Mouse (Mus musculus) forebrain, embryonic 14.5 days (tissue): Measurements from ENCODE around the gene Babam1. TPM values are rescaled to one million over a fixed set of nuclear protein-coding genes. Genes with fewer than 3 reads are reported as not detected.

Experiments used
- ATAC-seq: fragments of 200-750 bp; cut with Nextera tagmentation; 2 replicates; pipeline ENCODE4 v1.8.0; 2017; ENCODE audit warnings: mild to moderate bottlenecking, moderate library complexity
- DNase-seq: peaks from one replicate; pipeline ENCODE4 v3.0.0-alpha.2; 2015; ENCODE audit warnings: low spot score
- H3K27ac ChIP-seq: fragments of 300-500 bp; sonication (generic); 2 replicates; pipeline ENCODE4 v1.5.1; 2014; ENCODE audit warnings: low read depth, mild to moderate bottlenecking, control low read depth, low read length, moderate library complexity
- H3K27me3 ChIP-seq: fragments of 300-500 bp; sonication (generic); replicated peaks from 2 replicates; pipeline ENCODE4 v1.6.1; 2014; ENCODE audit warnings: low read length, control low read depth, mixed read lengths; ENCODE audit not compliant: control insufficient read depth, insufficient read depth
- H3K36me3 ChIP-seq: fragments of 300-500 bp; sonication (generic); 2 replicates; pipeline ENCODE4 v1.6.1; 2014; ENCODE audit warnings: low read length, control low read depth; ENCODE audit not compliant: control insufficient read depth, insufficient read depth
- H3K4me1 ChIP-seq: fragments of 300-500 bp; sonication (generic); 2 replicates; pipeline ENCODE4 v1.6.1; 2014; ENCODE audit warnings: antibody characterized with exemption, low read length, control low read depth; ENCODE audit not compliant: control insufficient read depth, insufficient read depth
- H3K4me2 ChIP-seq: fragments of 300-500 bp; sonication (generic); 2 replicates; pipeline ENCODE4 v1.6.1; 2014; ENCODE audit warnings: mild to moderate bottlenecking, control low read depth, low read length
- H3K4me3 ChIP-seq: fragments of 300-500 bp; sonication (generic); 2 replicates; pipeline ENCODE4 v1.5.1; 2014; ENCODE audit warnings: low read depth, low read length, control low read depth
- H3K9ac ChIP-seq: fragments of 300-500 bp; sonication (generic); 2 replicates; pipeline ENCODE4 v1.6.1; 2014; ENCODE audit warnings: mild to moderate bottlenecking, low read length, control low read depth, moderate library complexity
- H3K9me3 ChIP-seq: fragments of 300-500 bp; sonication (generic); replicated peaks from 2 replicates; pipeline ENCODE4 v1.6.1; 2016; ENCODE audit warnings: low read length, control low read depth, mixed read lengths; ENCODE audit not compliant: control insufficient read depth
- WGBS: fragments of 180-500 bp; shearing (Covaris S2); extraction: QIAGEN DNeasy Blood & Tissue Kit; methylation state at CpG from one replicate; pipeline ENCODE4 v1.1.7; 2014; 5-methylcytosine and 5-hydroxymethylcytosine counted together
- polyA plus RNA-seq: library from polyadenylated mRNA; unstranded; fragments of >200 nt; fragmentation: Nextera tagmentation; extraction: Ambion mirVana; gene quantifications from 2 replicates; pipeline ENCODE4 v1.2.1, GENCODE M21; 2014

Babam1 gene
- polyA plus RNA-seq, 1 experiment from 2014 or later = 91.7 TPM

GRCm38 (mm10) chr8:71401454-71401853 is 4.8 kb downstream of the Babam1 start:
- Histone ChIP-seq H3K9me3 (no peaks in the 10 kb centered on the region), H3K9ac (no peak overlapping the region), H3K27ac (no peak overlapping the region), H3K4me2 (no peak overlapping the region), H3K4me3 (no peak overlapping the region), H3K4me1 (peaks cover 12% of the 10 kb centered on the region), H3K27me3 (no peaks in the 10 kb centered on the region), H3K36me3 (peaks cover 23% of the 10 kb centered on the region)
- ATAC-seq = no peak
- DNase-seq = no peak

- no peak overlapping the region for H3K9ac ChIP-seq
- no peak overlapping the region for H3K4me3 ChIP-seq
- DNase-seq = no peak
- H3K27ac ChIP-seq = no peak overlapping the region
- H3K4me1 ChIP-seq = peaks cover 12% of the 10 kb centered on the region
- H3K4me2 ChIP-seq = no peak overlapping the region
- no peak for ATAC-seq
- WGBS = 87% methylated on average over 9 of the region's 9 CpGs
- no peaks in the 10 kb centered on the region for H3K27me3 ChIP-seq
- H3K9me3 ChIP-seq = no peaks in the 10 kb centered on the region
- H3K36me3 ChIP-seq = peaks cover 26% of the 10 kb centered on the region
Measured at GRCm38 (mm10) chr8:71402446-71402964, 5.8 kb downstream of the Babam1 start.

- DNase-seq = no peak
- Histone ChIP-seq H3K4me3 (no peak overlapping the region), H3K4me1 (peaks cover 11% of the 10 kb centered on the region), H3K36me3 (peaks cover 32% of the 10 kb centered on the region), H3K27me3 (no peaks in the 10 kb centered on the region), H3K4me2 (no peak overlapping the region), H3K9ac (no peak overlapping the region), H3K9me3 (no peaks in the 10 kb centered on the region), H3K27ac (no peak overlapping the region)
- ATAC-seq = no peak
- 79% methylated on average over 6 of the region's 6 CpGs for WGBS
Measured at GRCm38 (mm10) chr8:71403107-71403885, 6.6 kb downstream of the Babam1 start.

- H3K9me3 ChIP-seq = no peaks in the 10 kb centered on the region
- no peaks in the 10 kb centered on the region for H3K27me3 ChIP-seq
- peaks cover 11% of the 10 kb centered on the region for H3K4me1 ChIP-seq
- H3K36me3 ChIP-seq = peaks cover 32% of the 10 kb centered on the region
- H3K27ac ChIP-seq = no peak overlapping the region
- no peak overlapping the region for H3K4me2 ChIP-seq
- no peak overlapping the region for H3K4me3 ChIP-seq
- WGBS = 90% methylated on average over 8 of the region's 8 CpGs
- ATAC-seq (no peak), DNase-seq (no peak)
- no peak overlapping the region for H3K9ac ChIP-seq
Measured at GRCm38 (mm10) chr8:71404011-71404410, 7.3 kb downstream of the Babam1 start.

GRCm38 (mm10) chr8:71404951-71405351 is 8.3 kb downstream of the Babam1 start:
- no peak overlapping the region for H3K27ac ChIP-seq
- WGBS = 88% methylated on average over 9 of the region's 9 CpGs
- H3K9me3 ChIP-seq = no peaks in the 10 kb centered on the region
- H3K4me2 ChIP-seq = no peak overlapping the region
- H3K4me3 ChIP-seq = no peak overlapping the region
- H3K36me3 ChIP-seq = peaks cover 32% of the 10 kb centered on the region
- ATAC-seq = no peak
- no peak for DNase-seq
- peaks cover 11% of the 10 kb centered on the region for H3K4me1 ChIP-seq
- H3K27me3 ChIP-seq = no peaks in the 10 kb centered on the region
- H3K9ac ChIP-seq = no peak overlapping the region

GRCm38 (mm10) chr8:71405401-71406098 is 8.9 kb downstream of the Babam1 start, which contains the start of gene Ankle1:
TSS of gene Ankle1 (plus strand) at chr8:71406010.
- WGBS = 17% methylated on average over 33 of the region's 33 CpGs
- peak within 1 kb of the TSS; percentile 66 for H3K9ac ChIP-seq
- ATAC-seq (peak; percentile 93), DNase-seq (peak; percentile 93)
- H3K27me3 ChIP-seq = no peaks in the 10 kb centered on the region
- H3K27ac ChIP-seq = no peak within 1 kb of the TSS; the same call in 1 of the 2 replicates
- peaks cover 11% of the 10 kb centered on the region for H3K4me1 ChIP-seq
- H3K4me2 ChIP-seq = peak within 1 kb of the TSS; percentile 89
- peak within 1 kb of the TSS; percentile 55 for H3K4me3 ChIP-seq
- no peaks in the 10 kb centered on the region for H3K9me3 ChIP-seq
- peaks cover 32% of the 10 kb centered on the region for H3K36me3 ChIP-seq

- DNase-seq (peak; percentile 53), ATAC-seq (peak; percentile 69)
- no peaks in the 10 kb centered on the region for H3K27me3 ChIP-seq
- peaks cover 11% of the 10 kb centered on the region for H3K4me1 ChIP-seq
- H3K9me3 ChIP-seq = no peaks in the 10 kb centered on the region
- H3K27ac ChIP-seq = no peak overlapping the region; the same call in 1 of the 2 replicates
- H3K4me3 ChIP-seq = peak overlapping the region; percentile 55
- H3K4me2 ChIP-seq = peak overlapping the region; percentile 89
- under 1% methylated on average over 55 of the region's 55 CpGs for WGBS
- peak overlapping the region; percentile 66 for H3K9ac ChIP-seq
- peaks cover 30% of the 10 kb centered on the region for H3K36me3 ChIP-seq
Measured at GRCm38 (mm10) chr8:71406099-71407015, 9.7 kb downstream of the Babam1 start.

- no peak overlapping the region for H3K9ac ChIP-seq
- no peak overlapping the region for H3K4me3 ChIP-seq
- no peak for ATAC-seq
- peaks cover 11% of the 10 kb centered on the region for H3K4me1 ChIP-seq
- WGBS = 92% methylated on average over 14 of the region's 14 CpGs
- H3K4me2 ChIP-seq = peak overlapping the region; percentile 89; the same call in 1 of the 2 replicates
- DNase-seq = no peak
- H3K27ac ChIP-seq = no peak overlapping the region
- no peaks in the 10 kb centered on the region for H3K9me3 ChIP-seq
- H3K27me3 ChIP-seq = no peaks in the 10 kb centered on the region
- H3K36me3 ChIP-seq = peaks cover 30% of the 10 kb centered on the region
Measured at GRCm38 (mm10) chr8:71407441-71407840, 10.8 kb downstream of the Babam1 start.
